Mouse (Mus musculus) adrenal gland, postnatal 10 days (tissue): ENCODE results near the gene Cdh20. TPM values are rescaled to one million over a fixed set of nuclear protein-coding genes. Genes with fewer than 3 reads are reported as not detected.
"Not testable (repeated sequence)": the region's sequence is repeated elsewhere in the genome, so short reads cannot be mapped to it uniquely, and the experiment has no call there.

Experiments used
- DNase-seq: peaks from one replicate; pipeline ENCODE4 v3.0.0; 2021; ENCODE audit warnings: mixed read lengths
- total RNA-seq, 2 experiments: library from RNA; stranded (reverse); gene quantifications; 2 replicates each; pipeline ENCODE4 v1.2.3; 2021

Cdh20 gene
- total RNA-seq, 2 experiments from 2014 or later: 0.33 to 0.36 TPM

DNA sequence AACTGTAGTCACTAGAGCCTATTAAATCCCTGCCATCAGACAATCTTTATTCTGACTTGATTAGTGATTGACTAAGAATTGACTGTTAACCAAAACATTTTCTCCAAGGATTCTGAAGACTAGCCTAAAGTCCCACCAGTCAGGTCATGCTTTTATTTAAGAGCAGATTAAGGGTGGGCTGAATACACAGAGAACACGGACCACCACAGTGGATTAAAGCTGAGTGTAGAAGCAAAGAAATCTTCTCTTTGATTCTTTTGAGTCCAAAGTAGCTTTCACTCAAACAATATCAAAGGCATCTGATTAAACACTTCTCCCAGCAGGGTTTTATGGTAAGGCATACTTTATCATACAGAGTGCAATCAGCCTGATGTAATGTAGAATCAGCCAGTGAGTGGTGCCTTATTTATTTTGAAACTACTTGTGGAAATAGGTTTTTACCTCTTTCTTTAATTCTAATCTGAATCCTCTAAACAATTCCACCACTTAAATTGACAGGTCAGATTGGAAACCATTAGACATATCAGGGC is 149.0 kb downstream of the Cdh20 start:
- DNase-seq: no peak

DNA sequence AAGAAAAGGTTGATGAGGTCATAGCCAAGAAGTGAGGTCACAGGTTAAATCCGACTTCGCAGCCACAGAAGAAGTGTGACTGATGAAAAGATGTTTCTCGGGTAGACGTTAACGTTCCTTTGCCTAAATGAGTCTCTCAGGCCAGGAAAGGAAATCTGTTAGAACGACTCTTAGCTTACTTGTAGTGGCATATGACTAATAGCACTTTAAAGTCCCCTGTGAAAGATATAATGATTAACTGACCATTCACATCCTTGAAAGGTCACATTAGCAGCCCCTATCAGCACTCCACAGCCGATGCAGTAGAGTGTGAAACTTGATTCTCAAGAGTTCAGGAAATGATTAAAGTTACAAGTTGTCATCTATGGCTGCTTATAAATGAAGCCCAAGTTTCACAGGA is 164.7 kb downstream of the Cdh20 start:
- DNase-seq: no peak

DNA sequence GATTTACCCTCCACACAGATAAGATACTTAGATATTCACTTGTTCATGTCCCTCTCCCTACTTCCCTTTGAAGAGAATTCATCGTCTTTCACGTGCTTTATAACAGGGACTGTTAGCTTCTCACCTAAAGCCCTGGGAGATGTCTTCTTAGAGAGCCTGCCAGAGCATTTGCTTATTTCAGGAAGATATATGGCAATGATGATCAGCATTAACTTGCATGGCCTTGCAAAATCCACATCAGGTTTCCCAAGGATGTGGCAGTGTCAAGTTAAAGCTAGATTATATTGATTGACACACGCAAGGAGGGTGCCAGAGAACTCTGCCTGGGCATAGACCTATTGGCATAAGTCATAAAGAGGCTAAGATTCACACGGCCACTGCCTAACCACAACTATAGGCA is 168.6 kb downstream of the Cdh20 start:
- no peak for DNase-seq

- DNase-seq: peak; percentile 24
These were observed 170.8 kb downstream of the Cdh20 start for GRCm38 (mm10) chr1:104939156-104939555.

- peak; percentile 49 for DNase-seq
These were observed 176.3 kb downstream of the Cdh20 start for GRCm38 (mm10) chr1:104944470-104945109.

DNA sequence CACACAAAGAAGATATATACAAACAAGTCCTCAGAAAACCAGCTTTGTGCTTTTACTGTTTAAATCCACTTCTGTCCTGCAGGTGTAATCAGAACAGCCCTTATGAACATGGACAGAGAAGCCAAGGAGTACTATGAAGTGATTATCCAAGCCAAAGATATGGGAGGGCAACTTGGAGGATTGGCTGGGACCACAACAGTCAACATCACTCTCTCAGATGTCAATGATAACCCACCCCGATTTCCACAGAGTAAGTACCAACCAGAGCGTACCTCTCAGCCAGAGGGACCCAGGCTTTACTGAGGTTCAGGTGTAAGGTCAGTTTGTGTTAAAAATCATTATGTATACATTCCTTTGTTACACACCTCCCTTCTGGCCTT is 176.8 kb downstream of the Cdh20 start:
- DNase-seq: no peak

- DNase-seq: not testable (repeated sequence)
These were observed 181.3 kb downstream of the Cdh20 start for GRCm38 (mm10) chr1:104949640-104950039.

DNA sequence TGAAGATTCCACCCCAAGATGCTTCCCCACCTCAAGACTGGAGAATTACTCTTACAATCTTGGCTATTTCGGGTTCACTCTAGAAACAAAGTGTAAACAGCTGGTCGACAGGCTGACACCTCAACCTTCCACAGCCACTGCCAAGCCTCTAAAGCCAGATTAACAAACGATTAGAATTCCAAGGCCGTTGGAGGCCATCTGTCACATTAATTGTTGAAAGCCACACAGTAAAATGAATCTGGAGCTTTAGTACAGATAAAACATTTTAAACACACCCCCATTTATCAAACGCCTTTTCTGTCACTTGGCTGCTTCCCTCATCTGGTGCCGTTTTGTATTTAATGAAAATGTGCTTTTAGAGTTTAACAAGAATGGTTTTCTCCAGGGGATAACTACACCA is 188.7 kb downstream of the Cdh20 start:
- no peak for DNase-seq

DNA sequence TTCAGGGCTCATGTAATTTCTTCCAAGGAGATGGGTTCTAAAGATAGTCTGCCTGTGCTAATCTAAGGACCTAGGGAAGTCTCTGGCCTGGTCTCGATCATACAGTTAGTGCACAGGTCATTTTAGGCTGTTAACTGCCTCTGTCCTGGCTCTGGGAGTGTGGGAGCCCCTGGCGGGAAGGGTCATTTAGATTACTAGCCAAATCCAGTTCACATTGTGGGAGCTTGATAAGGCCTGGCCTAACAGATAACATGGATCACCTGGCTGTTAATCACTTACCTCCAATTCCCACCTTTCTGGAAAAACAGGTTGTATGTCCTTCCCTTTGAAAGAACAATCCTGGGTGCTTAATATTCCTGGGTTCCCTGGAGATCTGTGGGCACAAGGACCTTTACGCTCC is 193.3 kb downstream of the Cdh20 start:
- no peak for DNase-seq

- DNase-seq: no peak
These were observed 193.9 kb downstream of the Cdh20 start for GRCm38 (mm10) chr1:104962257-104962656.

DNA sequence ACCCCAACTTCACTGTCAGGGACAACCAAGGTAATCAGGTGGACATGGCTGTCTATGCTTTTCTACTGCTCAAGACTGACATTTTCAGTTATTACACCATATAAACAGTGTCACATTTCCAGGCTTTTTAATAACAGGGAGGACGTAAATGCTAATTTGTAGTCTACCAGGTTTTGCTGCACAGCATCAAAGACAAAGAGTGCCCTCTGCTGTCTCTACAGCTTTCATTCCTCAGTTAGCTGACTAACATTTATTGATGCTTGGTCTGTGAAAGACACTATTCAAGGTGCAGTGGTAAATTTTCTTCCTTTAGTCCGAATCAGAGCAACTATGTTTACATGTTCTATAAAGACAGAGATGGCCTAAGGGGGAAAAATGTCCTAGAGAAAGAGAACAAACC is 210.7 kb downstream of the Cdh20 start:
- DNase-seq: peak; percentile 15

- no peak for DNase-seq
These were observed 211.9 kb downstream of the Cdh20 start for GRCm38 (mm10) chr1:104980273-104980672.

- peak; percentile 35 for DNase-seq
These were observed 218.1 kb downstream of the Cdh20 start for GRCm38 (mm10) chr1:104986222-104986973.

GRCm38 (mm10) chr1:104987526-104987925 is 219.2 kb downstream of the Cdh20 start:
- peak; percentile 5 for DNase-seq

- DNase-seq: no peak
These were observed 224.1 kb downstream of the Cdh20 start for GRCm38 (mm10) chr1:104992441-104992840.

DNA sequence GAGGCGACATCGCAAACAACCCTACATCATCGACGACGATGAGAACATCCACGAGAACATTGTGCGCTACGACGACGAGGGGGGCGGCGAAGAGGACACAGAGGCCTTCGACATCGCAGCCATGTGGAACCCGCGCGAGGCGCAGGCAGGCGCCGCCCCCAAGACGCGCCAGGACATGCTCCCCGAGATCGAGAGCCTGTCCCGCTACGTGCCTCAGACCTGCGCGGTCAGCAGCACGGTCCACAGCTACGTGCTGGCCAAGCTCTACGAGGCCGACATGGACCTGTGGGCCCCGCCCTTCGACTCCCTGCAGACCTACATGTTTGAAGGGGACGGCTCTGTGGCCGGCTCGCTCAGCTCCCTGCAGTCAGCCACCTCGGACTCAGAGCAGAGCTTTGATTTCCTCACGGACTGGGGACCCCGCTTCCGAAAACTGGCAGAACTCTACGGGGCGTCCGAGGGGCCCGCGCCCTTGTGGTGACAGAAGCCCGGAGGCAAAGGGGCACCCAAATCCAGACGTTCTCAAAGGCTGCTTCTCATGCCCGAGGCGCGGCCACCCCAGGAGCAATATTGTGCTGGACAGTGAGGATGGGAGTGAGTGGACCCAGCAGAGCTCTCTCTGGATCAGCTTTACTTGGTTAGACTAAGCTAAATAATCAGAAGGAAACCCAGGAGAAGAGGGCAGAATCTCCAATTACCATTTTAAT is 225.7 kb downstream of the Cdh20 start:
- peak; percentile 41 for DNase-seq

DNA sequence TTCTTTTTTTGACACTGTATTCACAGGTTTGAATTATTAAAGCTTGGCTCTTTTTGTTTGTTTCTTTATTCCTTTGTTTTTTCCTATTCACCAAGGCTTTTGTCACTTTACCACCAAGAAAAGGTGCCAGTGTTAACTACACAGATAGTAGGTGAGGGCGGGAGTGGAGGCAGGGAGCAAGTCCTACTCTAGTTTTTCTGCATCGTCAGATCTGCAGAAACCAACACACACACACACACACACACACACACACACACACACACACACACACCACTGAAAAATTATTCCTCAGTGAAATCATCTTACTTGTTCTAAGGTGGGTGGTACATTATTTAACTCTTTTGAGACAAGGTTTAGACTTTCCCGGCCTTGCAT is 226.3 kb downstream of the Cdh20 start:
- no peak for DNase-seq

- DNase-seq: no peak
These were observed 229.5 kb downstream of the Cdh20 start for GRCm38 (mm10) chr1:104997814-104998213.

DNA sequence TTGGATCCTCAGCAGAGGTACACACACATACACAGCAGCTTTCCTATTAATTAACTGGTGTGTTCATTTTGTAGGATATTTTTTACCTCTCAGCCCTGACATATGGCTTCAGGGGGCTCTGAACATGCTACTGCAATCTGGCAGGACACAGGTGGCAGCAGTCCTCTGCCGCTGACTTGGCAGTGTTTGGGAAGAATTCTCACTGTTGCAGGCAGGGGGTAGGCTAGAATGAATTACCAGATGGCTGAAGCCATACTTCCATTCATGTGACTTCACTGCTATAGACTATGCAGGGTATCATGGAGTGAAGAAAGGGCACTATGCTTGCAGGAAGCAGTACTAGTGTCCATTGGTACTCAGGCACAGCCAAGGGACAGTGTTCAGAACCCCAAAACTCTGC is 233.8 kb downstream of the Cdh20 start:
- DNase-seq: no peak

DNA sequence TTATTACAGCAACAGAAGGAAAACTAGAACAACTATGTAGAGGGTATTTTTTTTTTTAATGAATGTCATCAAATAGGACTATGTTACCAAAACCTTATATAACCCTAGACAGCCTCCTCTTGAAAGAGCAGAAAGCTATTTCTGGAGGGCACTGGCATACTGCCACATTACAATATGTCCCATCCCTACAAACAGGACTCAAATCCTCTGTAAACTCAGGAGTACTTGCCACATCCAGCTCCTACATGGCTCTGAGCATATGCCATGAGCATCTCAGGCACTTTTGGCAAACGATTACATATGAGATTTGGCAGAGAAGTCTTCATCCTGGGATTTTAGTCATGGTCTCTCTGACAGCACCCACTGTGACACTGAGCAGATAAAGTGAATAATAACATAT is 235.5 kb downstream of the Cdh20 start:
- no peak for DNase-seq

DNA sequence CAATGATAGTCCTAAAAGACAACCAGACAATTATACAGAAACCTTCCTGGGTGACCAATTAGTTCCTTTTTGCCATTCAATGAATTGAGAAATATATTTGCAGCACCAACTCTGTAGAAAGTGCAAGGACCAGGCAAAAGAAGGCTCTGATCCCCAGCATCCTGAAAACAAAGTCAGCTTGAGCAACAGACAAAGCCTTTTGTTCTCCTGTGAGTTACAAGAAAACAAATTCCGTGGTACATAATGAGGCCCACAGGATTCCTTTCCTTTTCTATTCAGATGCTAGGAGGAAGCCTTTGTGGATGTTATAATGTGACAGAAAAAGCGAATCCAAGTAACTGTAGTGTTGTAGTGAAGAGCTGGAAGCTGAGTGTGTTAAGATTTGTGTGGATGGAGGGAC is 244.3 kb downstream of the Cdh20 start:
- DNase-seq: no peak

DNA sequence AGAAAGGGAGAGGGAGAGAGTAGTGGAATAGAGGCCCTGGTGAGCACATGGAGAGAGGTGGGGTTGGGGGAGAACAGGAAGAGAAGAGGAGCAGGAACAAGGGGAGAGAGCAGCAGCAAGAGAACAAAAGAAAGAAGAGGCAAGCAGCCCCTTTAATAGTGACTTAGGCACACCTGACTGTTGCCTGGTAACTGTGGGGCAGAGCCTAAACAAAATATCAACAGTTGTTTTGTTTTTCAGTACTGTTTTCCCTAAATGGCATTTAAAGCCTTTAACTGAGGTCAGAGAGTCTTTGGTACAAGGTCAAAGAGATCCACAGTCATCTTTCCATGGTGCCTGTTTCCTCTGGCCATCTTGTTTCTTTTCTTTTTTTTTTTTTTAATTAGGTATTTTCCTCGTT is 245.0 kb downstream of the Cdh20 start:
- DNase-seq: no peak

- peak; percentile 26 for DNase-seq
These were observed 273.3 kb downstream of the Cdh20 start for GRCm38 (mm10) chr1:105041668-105042067.
